Mouse (Mus musculus) ovary, postnatal 10 days (tissue): ENCODE measurements around the gene Kcnmb3.

Experiments
- DNase-seq: peaks from one replicate; pipeline ENCODE4 v3.0.0; 2022; ENCODE audit warnings: low spot score

Kcnmb3 gene

DNA sequence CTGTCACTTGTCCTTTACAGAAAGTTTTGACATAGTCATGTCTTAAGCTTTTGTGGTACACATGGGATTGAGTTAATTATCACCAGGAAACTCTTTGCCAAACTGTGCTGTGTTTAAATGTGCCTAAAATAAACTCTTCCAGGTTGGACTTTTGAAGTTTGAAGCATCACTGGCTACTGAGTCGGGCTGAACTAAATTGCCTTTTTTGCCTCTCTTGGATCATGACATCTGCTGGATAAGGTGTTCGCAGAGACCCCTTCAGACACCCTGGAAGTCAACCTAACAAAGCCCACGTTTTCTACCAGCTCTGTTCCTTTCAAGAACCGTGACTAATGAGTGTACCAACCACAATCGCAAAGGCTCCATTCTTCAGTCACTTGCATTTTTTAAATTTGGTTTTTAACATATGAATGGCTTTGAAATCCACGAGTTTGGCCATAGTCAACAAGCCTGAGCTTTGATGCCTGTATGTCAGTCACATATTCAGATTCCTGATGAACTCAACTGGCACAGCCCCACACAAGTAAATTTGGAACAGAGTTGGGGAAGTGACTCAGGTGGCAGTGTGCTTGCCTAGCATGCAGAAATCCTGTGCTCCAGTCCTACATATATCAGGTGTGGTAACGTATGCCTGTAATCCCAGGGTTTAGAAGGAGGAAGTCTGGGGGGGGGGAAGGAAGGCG lies 3.2 kb upstream of the Kcnmb3 start:
- no peak for DNase-seq

DNA sequence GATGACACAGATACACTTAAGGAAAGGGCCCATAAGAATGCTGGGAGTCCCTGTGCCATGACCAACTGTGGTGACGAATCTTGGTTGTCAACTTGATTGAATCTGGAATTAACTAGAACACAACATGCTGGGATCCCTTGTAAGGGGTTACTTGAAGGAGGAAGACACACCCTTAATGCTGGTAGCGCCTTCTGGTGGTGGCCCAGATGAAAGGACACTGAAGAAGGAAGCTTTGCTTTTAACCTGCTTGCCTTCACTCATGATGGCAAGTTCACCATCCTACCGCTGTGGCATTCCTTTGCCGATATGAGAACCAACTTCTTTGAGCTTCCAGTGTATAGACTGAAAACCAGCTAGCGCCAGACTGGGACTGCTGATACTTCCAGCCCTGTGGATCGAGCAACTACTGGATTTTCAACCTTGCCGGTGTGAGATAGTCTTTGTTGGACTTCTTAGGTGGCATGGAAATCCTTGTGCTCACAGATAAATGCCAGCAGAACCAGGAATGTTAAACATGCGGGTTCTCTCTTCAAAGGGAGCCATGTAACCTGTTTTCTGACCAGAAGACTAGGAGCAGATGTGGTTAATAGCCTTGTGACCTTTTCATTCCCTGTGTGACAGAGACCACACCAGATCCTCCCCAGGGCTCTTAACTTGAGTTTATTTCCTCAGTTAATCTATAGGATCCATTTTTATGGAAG lies 2.5 kb upstream of the Kcnmb3 start:
- no peak for DNase-seq

DNA sequence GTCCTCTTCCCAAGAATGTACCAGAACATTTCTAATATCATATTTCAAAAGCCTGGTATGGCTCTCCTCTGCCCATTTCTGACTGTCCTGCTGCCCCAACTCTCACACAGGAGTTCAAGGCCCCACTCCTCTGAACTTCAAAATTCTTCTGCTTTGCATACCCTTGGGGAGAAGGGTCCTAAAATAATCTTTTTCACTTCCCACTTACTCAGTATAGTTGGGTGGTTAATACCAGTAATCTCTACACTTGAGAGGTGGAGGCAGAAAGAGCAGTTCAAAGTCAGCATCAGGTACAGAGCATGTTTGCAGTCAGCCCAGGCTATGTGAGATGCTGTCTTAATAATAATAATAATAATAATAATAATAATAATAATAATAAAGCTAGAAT lies 1.1 kb downstream of the Kcnmb3 start:
- no peak for DNase-seq

DNA sequence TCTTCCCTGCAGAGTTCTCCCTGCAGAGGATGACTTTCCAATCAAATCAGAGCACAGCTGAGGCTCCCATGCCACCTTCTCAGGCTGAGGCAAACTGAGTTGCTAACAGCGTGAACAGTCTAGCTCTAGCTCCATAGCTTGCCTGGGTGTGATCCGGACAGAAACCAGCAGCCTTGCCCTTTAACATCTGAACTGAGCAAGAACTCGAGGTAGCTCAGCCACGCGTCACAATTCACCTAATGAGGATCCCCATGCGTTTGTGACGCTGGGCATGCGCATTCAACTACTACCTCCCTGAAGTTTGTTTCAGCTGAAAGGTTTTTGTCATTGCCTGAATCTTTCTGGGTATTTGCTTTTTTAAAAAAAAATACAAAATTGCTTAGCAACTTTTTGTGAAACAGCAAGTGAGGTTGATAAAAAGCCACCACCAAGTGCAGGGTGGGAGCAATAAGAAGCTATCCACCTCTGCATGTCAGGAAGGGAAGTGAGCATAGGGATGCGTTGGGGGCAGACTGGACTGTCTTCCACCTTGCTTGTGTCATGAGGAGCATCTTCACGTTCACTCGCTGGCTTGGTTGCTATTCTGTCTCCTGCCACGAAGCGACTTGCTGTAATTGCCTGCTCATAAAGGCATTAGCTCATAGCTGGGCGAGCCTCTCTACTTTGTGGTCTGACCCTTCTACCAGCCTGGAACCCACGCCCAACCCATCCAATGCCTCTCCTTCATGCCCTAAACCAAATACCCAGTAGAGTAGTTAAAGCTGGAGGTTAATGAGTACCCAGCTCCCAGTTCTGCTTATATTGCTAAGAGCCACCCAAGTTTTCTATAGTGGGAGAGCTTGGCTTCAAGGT lies 1.7 kb downstream of the Kcnmb3 start:
- DNase-seq, result no peak

DNA sequence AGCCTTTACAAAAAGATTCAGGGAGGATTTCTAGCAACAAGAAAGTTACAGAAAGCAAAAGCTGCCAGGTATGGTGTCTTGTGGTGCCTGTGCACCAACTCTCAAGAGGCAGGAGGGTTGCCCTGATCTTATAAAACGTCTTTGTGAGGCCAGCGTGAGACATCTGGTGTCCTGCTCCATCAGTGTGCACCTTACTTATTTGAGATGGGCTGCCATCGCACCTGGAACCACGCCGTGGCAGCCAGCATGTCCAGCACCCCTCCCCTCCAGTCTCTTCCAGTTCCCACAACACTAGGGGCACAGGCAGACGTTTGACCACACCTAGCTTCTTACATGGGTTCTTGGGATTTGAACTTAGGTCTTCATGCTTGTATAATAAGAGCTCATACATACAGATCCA lies 3.9 kb downstream of the Kcnmb3 start:
- DNase-seq, result no peak

GRCm38 (mm10) chr3:32486543-32486942 lies 5.5 kb downstream of the Kcnmb3 start:
- DNase-seq, result no peak

DNA sequence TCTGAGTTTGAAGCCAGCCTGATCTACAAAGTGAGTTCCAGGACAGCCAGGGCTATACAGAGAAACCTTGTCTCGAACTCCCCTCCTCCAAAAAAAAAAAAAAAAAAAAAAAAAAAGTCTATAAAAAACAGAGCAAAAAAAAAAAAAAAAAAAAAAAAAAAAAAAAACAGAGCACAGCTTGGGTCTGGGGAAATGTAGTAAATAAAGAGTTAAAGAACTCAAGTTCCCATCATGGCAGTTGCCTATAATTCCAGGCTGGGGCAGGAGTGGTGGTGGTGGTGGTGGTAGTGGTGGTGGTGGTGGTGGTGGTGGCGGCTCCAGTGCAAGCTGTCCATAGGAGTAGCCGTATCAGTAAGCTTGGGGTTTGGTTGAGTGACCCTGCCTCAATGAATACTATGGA lies 9.0 kb downstream of the Kcnmb3 start:
- DNase-seq, result no peak

DNA sequence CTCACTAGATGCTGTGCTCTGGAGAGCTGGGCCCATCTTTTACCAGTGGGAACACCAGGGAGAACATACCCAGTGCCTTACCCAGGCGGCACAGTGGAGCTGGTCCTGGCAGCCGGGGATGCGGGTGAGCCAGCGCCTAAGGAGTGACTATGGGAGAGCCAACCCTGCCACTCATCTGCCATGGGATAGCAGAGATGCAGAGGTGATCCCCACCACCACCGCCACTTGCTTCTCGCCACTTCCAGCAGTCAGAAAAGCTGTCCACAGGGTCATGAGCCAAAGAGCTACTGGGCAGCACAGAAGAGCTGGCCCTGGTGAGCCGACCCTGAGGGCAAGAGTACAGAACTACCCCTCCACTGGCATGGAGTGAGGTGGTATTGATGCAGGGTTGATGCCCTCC lies 12.1 kb downstream of the Kcnmb3 start:
- no peak for DNase-seq

GRCm38 (mm10) chr3:32473184-32473583 lies 18.8 kb downstream of the Kcnmb3 start:
- DNase-seq, result no peak

GRCm38 (mm10) chr3:32472191-32472900 lies 19.7 kb downstream of the Kcnmb3 start:
- no peak for DNase-seq

GRCm38 (mm10) chr3:32471098-32471497 lies 20.9 kb downstream of the Kcnmb3 start:
- no peak for DNase-seq

DNA sequence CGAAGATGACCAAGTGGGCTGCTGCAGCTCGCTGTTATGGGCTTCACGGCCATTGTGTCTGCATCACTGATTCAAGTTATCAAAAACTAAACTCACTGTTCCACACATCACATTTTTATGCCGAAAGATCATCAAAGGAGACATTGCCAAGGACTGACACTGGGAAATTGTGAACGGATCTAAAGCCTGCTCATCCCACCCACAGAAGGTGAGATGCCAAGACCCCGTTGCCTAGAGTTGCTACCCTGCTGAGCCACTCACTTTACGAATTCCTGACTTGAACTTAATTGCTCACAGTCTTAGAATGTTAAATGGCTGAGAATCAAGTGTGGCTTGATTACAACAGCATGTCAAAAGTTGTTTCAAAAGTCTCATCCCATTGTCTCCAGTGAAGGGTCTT lies 21.6 kb downstream of the Kcnmb3 start:
- DNase-seq, result no peak

DNA sequence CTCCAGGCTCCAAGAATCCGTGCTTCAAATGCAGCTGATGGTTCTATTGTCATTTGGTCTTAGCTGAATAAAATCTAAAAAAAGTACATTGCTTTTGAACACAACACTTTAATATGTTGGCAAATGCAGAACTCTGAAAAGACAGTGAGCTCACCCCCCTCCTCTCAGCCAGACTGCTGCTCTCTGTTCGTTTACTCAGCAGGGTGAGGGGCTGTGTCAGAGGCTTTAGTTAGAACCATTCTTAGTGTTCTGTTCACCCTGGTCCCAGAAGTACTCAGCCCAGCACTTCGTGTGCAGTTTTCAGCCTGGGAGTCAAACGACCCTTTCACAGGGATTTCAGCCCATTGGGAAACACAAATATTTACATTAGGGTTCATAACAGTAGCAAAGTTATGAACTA lies 23.6 kb downstream of the Kcnmb3 start:
- no peak for DNase-seq

- no peak for DNase-seq
Measured at GRCm38 (mm10) chr3:32467321-32467720, 24.7 kb downstream of the Kcnmb3 start.

GRCm38 (mm10) chr3:32459777-32460176 lies 32.3 kb downstream of the Kcnmb3 start:
- DNase-seq, result no peak

DNA sequence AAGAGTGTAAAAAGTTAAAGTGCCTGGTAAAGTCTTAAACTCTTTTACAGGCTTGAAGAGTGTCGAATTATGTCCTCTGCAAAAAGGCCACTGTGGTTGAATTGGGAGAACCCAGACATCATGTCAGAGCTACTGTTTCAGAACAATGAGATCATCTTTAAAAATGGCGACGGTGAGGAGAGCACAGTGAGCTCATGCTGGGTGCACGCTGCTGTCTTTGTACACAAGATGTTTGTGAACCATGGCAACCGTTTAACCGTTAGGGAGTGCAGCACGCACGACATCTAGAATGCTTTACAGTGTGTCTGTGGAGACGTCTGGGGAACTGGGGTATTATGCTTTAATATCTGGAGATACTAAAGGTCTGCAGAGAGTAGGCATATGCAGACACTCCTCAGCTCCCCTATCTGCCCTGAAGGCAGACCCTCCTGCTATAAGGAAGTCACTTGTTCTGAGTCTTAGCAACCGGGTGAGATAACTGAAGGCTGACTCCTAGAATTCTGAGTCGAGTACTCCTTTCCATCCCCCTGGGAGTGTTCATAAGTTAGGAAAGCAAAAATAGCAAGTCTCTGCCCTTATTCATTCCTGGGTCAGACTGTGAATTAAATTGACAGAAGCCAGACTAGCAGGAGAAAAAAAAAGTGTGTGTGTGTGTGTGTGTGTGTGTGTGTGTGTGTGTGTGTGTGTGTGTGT lies 37.6 kb downstream of the Kcnmb3 start:
- no peak for DNase-seq

GRCm38 (mm10) chr3:32441710-32442109 lies 50.3 kb downstream of the Kcnmb3 start:
- no peak for DNase-seq

- DNase-seq, result no peak
Measured at GRCm38 (mm10) chr3:32438716-32439115, 53.3 kb downstream of the Kcnmb3 start.

GRCm38 (mm10) chr3:32437820-32438219 lies 54.2 kb downstream of the Kcnmb3 start:
- DNase-seq, result no peak

DNA sequence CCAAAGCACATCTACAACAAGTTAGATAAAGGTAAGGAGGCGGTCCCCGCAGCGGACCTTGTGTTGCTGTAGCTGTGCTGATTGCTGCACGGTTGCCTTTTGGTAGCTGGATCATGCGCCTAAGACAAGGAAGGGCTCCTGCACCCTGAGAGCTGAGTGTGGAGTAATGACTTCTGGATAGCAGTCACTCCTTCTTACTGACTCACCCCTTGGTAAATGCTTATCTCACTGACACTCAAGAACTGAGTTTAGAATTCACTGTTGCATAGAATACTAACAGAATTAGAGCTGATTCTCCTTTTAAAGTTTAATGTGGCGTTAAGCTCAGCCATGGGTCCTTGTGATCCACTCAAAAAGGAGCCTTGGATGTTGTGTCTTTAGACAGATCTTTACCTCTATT lies 54.7 kb downstream of the Kcnmb3 start:
- DNase-seq, result no peak

- DNase-seq, result no peak
Measured at GRCm38 (mm10) chr3:32436101-32436500, 55.9 kb downstream of the Kcnmb3 start.

DNA sequence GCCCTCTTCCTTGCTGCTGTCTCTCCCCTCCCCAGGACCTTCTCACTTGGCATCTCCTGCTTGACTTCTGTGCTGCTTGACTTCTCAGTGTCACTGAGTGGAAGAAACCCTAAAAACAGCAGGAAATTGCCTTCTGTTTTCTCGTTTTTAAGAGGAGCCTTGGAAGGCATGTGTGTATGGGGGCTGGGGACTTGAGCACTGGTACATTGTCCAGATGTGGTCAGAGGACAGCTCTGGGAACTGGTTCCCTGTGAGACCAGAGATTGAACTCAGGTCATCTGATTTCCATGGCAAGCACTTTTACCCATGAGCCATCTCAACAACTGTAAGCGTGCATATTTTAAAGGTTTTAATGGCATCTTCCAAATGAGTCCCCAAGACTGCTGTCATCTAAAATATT lies 58.0 kb downstream of the Kcnmb3 start:
- DNase-seq, result no peak
